Mouse (Mus musculus): ENCODE data around the gene Dkkl1. TPM values are rescaled to one million over a fixed set of nuclear protein-coding genes. Genes with fewer than 3 reads are reported as not detected.

Gene Dkkl1
- polyA plus RNA-seq, 1 experiment, result 0.07 TPM

DNA sequence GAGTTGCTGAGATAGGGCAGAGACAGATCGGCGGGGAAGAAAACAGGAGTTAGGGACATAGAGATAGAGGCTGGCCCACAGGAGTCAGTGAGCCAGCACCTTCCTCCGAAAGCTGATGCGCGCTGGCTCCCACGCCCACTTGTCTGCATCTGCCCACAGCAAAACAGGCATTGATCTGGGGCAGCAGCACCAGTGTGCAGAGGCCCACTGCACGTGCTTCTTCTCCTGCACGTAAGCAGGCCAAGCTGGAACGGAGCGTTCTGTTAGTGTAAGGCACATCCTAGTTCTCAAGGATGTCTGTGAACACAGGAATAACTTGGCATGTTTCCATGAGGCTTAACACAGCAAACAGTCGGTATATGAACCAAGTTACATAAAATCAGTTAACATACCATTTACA is 13.0 kb downstream of the Dkkl1 start:
- Histone ChIP-seq H3K79me2 (ENCODE audit: control insufficient read depth, insufficient read depth) (no peaks in the 10 kb centered on the region), H3K27me3 (ENCODE audit: control insufficient read depth, insufficient read depth, insufficient read length) (peaks cover 9% of the 10 kb centered on the region), H3K36me3 (ENCODE audit: control insufficient read depth, insufficient read depth) (no peaks in the 10 kb centered on the region), H3ac (ENCODE audit: control insufficient read depth, insufficient read length, low read depth) (no peak overlapping the region), H3K4me3 (ENCODE audit: insufficient read depth, poor library complexity, severe bottlenecking) (no peak overlapping the region), H3K79me3 (ENCODE audit: low read depth) (no peaks in the 10 kb centered on the region)
- no peak for TF ChIP-seq MAX (IDR thresholded peaks at IDR 0.05)
- no peak for TF ChIP-seq USF1 (IDR thresholded peaks at IDR 0.05; ENCODE audit: low read depth)
- TF ChIP-seq MYOD1 (IDR thresholded peaks at IDR 0.05; ENCODE audit: control insufficient read depth, insufficient read length, low read depth), result no peak
- TF ChIP-seq FOSL1 (IDR thresholded peaks at IDR 0.05; ENCODE audit: insufficient read depth, low read length, poor library complexity, severe bottlenecking), result no peak
- TF ChIP-seq CTCF (IDR thresholded peaks at IDR 0.05; ENCODE audit: control insufficient read depth, insufficient read depth, insufficient read length), result no peak
- no peak for TF ChIP-seq CEBPB (IDR thresholded peaks at IDR 0.05; ENCODE audit: low read depth)
- TF ChIP-seq MYOG (IDR thresholded peaks at IDR 0.05; ENCODE audit: control insufficient read depth, extremely low read depth, insufficient read length), result no peak

- Histone ChIP-seq H3K36me3 (ENCODE audit: control insufficient read depth, insufficient read depth) (no peaks in the 10 kb centered on the region), H3K4me3 (ENCODE audit: insufficient read depth, poor library complexity, severe bottlenecking) (no peak overlapping the region), H3K79me3 (ENCODE audit: low read depth) (no peaks in the 10 kb centered on the region), H3K79me2 (ENCODE audit: control insufficient read depth, insufficient read depth) (no peaks in the 10 kb centered on the region), H3ac (ENCODE audit: control insufficient read depth, insufficient read length, low read depth) (no peak overlapping the region), H3K27me3 (ENCODE audit: control insufficient read depth, insufficient read depth, insufficient read length) (peaks cover 9% of the 10 kb centered on the region)
- TF ChIP-seq MAX (IDR thresholded peaks at IDR 0.05), result no peak
- peak; percentile 88 for TF ChIP-seq CTCF (IDR thresholded peaks at IDR 0.05; ENCODE audit: control insufficient read depth, insufficient read depth, insufficient read length)
These were observed 13.5 kb downstream of the Dkkl1 start for GRCm38 (mm10) chr7:45198435-45198834.

- Histone ChIP-seq H3K4me3 (ENCODE audit: insufficient read depth, poor library complexity, severe bottlenecking) (no peak overlapping the region), H3ac (ENCODE audit: control insufficient read depth, insufficient read length, low read depth) (no peak overlapping the region), H3K79me3 (ENCODE audit: low read depth) (no peaks in the 10 kb centered on the region), H3K79me2 (ENCODE audit: control insufficient read depth, insufficient read depth) (no peaks in the 10 kb centered on the region), H3K27me3 (ENCODE audit: control insufficient read depth, insufficient read depth, insufficient read length) (peaks cover 9% of the 10 kb centered on the region), H3K36me3 (ENCODE audit: control insufficient read depth, insufficient read depth) (no peaks in the 10 kb centered on the region)
- TF ChIP-seq CEBPB (IDR thresholded peaks at IDR 0.05; ENCODE audit: low read depth) (no peak), CTCF (IDR thresholded peaks at IDR 0.05; ENCODE audit: control insufficient read depth, insufficient read depth, insufficient read length) (no peak), MYOD1 (IDR thresholded peaks at IDR 0.05; ENCODE audit: control insufficient read depth, insufficient read length, low read depth) (no peak), USF1 (IDR thresholded peaks at IDR 0.05; ENCODE audit: low read depth) (no peak), MYOG (IDR thresholded peaks at IDR 0.05; ENCODE audit: control insufficient read depth, extremely low read depth, insufficient read length) (no peak), MAX (IDR thresholded peaks at IDR 0.05) (no peak), FOSL1 (IDR thresholded peaks at IDR 0.05; ENCODE audit: insufficient read depth, low read length, poor library complexity, severe bottlenecking) (no peak)
These were observed 15.0 kb downstream of the Dkkl1 start for GRCm38 (mm10) chr7:45196994-45197393.

GRCm38 (mm10) chr7:45196176-45196535 is 15.8 kb downstream of the Dkkl1 start:
- H3ac ChIP-seq (ENCODE audit: control insufficient read depth, insufficient read length, low read depth), result no peak overlapping the region
- TF ChIP-seq MYOG (IDR thresholded peaks at IDR 0.05; ENCODE audit: control insufficient read depth, extremely low read depth, insufficient read length) (no peak), MAX (IDR thresholded peaks at IDR 0.05) (no peak), FOSL1 (IDR thresholded peaks at IDR 0.05; ENCODE audit: insufficient read depth, low read length, poor library complexity, severe bottlenecking) (no peak), USF1 (IDR thresholded peaks at IDR 0.05; ENCODE audit: low read depth) (no peak), MYOD1 (IDR thresholded peaks at IDR 0.05; ENCODE audit: control insufficient read depth, insufficient read length, low read depth) (no peak), CEBPB (IDR thresholded peaks at IDR 0.05; ENCODE audit: low read depth) (no peak), CTCF (IDR thresholded peaks at IDR 0.05; ENCODE audit: control insufficient read depth, insufficient read depth, insufficient read length) (no peak)
- H3K4me3 ChIP-seq (ENCODE audit: insufficient read depth, poor library complexity, severe bottlenecking), result no peak overlapping the region
- H3K27me3 ChIP-seq (ENCODE audit: control insufficient read depth, insufficient read depth, insufficient read length), result peaks cover 9% of the 10 kb centered on the region
- no peaks in the 10 kb centered on the region for H3K79me2 ChIP-seq (ENCODE audit: control insufficient read depth, insufficient read depth)
- no peaks in the 10 kb centered on the region for H3K79me3 ChIP-seq (ENCODE audit: low read depth)
- H3K36me3 ChIP-seq (ENCODE audit: control insufficient read depth, insufficient read depth), result no peaks in the 10 kb centered on the region

DNA sequence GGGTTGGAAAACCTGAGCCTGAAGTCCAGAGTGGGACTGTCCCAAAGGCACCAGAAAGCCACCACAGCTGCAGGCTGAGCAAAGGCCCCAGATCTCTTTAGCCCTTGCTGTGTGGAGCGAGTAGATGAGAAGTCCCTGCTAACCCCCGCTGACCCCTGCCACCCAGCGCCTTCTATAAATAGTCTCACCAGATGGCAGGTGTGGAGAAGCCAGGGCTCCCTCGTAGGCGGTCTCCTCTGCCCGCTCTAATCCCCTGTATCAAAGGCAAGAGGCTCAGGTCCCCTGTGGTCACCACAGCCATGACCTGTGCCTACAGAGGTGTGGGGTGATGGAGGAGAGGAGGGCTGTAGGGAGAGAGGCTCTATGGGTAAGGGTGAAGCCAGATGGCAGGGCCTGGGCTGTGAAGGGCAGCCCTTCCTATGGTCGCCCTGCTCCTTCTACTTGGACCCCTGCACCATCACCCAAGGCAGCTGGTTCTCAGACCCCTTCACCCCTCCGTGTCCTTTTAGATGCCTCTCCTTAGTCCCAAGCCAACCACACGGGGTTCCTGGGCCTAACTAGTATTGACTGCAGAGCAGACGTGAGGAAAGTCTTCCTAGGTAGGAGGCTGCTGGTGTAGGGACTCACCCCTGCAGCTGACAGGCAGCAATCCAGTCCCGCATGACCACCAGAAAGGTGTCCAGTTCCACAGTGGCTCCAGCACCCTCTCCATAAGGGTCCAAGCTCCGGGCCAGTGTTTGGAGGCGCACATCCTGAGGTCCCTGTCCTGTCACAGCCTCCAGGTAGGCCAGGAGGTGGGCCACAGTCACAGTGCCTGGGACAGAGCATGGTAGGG is 16.4 kb downstream of the Dkkl1 start:
- no peaks in the 10 kb centered on the region for H3K79me2 ChIP-seq (ENCODE audit: control insufficient read depth, insufficient read depth)
- H3K4me3 ChIP-seq (ENCODE audit: insufficient read depth, poor library complexity, severe bottlenecking), result no peak overlapping the region
- H3K79me3 ChIP-seq (ENCODE audit: low read depth), result no peaks in the 10 kb centered on the region
- H3ac ChIP-seq (ENCODE audit: control insufficient read depth, insufficient read length, low read depth), result no peak overlapping the region
- H3K27me3 ChIP-seq (ENCODE audit: control insufficient read depth, insufficient read depth, insufficient read length), result peaks cover 9% of the 10 kb centered on the region
- no peaks in the 10 kb centered on the region for H3K36me3 ChIP-seq (ENCODE audit: control insufficient read depth, insufficient read depth)
- TF ChIP-seq MAX (IDR thresholded peaks at IDR 0.05) (no peak), FOSL1 (IDR thresholded peaks at IDR 0.05; ENCODE audit: insufficient read depth, low read length, poor library complexity, severe bottlenecking) (no peak), CEBPB (IDR thresholded peaks at IDR 0.05; ENCODE audit: low read depth) (no peak), USF1 (IDR thresholded peaks at IDR 0.05; ENCODE audit: low read depth) (no peak), CTCF (IDR thresholded peaks at IDR 0.05; ENCODE audit: control insufficient read depth, insufficient read depth, insufficient read length) (no peak), MYOD1 (IDR thresholded peaks at IDR 0.05; ENCODE audit: control insufficient read depth, insufficient read length, low read depth) (no peak), MYOG (IDR thresholded peaks at IDR 0.05; ENCODE audit: control insufficient read depth, extremely low read depth, insufficient read length) (no peak)
